Mouse (Mus musculus) limb, embryonic 13.5 days (tissue): ENCODE results near the gene Zkscan17. TPM values are rescaled to one million over a fixed set of nuclear protein-coding genes. Genes with fewer than 3 reads are reported as not detected.

Experiments
- ATAC-seq: fragments of 200-750 bp; cut with Nextera tagmentation; 2 replicates; pipeline ENCODE4 v1.8.0; 2017; ENCODE audit warnings: low read depth, moderate number of reproducible peaks, moderate TSS enrichment; ENCODE audit not compliant: low FRiP score
- H3K27ac ChIP-seq: fragments of 300-500 bp; sonication (generic); 2 replicates; pipeline ENCODE4 v1.5.1; 2015; ENCODE audit warnings: inconsistent platforms, mild to moderate bottlenecking, moderate library complexity
- H3K27me3 ChIP-seq: fragments of 300-500 bp; sonication (generic); 2 replicates; pipeline ENCODE4 v1.6.1; 2015; ENCODE audit warnings: mild to moderate bottlenecking, inconsistent platforms
- H3K36me3 ChIP-seq: fragments of 300-500 bp; sonication (generic); 2 replicates; pipeline ENCODE4 v1.6.1; 2015; ENCODE audit warnings: inconsistent platforms, mild to moderate bottlenecking, moderate library complexity
- H3K4me1 ChIP-seq: fragments of 300-500 bp; sonication (generic); 2 replicates; pipeline ENCODE4 v1.6.1; 2015; ENCODE audit warnings: inconsistent platforms
- H3K4me2 ChIP-seq: fragments of 300-500 bp; sonication (generic); replicated peaks from 2 replicates; pipeline ENCODE4 v1.6.1; 2015; ENCODE audit warnings: inconsistent platforms, mild to moderate bottlenecking, moderate library complexity
- H3K4me3 ChIP-seq: fragments of 300-500 bp; sonication (generic); 2 replicates; pipeline ENCODE4 v1.5.1; 2015; ENCODE audit warnings: moderate library complexity, mild to moderate bottlenecking, inconsistent platforms
- H3K9ac ChIP-seq: fragments of 300-500 bp; sonication (generic); 2 replicates; pipeline ENCODE4 v1.6.1; 2015; ENCODE audit warnings: mild to moderate bottlenecking, inconsistent platforms
- H3K9me3 ChIP-seq: fragments of 300-500 bp; sonication (generic); 2 replicates; pipeline ENCODE4 v1.6.1; 2016; ENCODE audit warnings: inconsistent platforms
- WGBS: fragments of 180-500 bp; shearing (Covaris S2); methylation state at CpG from one replicate; pipeline ENCODE4 v1.1.7; 2015; 5-methylcytosine and 5-hydroxymethylcytosine counted together
- polyA plus RNA-seq: library from polyadenylated mRNA; unstranded; fragments of >200 nt; fragmentation: Nextera tagmentation; extraction: Ambion mirVana; gene quantifications from 2 replicates; pipeline ENCODE4 v1.2.1, GENCODE M21; 2015

Gene Zkscan17
- polyA plus RNA-seq, 1 experiment from 2014 or later = 26.8 TPM

DNA sequence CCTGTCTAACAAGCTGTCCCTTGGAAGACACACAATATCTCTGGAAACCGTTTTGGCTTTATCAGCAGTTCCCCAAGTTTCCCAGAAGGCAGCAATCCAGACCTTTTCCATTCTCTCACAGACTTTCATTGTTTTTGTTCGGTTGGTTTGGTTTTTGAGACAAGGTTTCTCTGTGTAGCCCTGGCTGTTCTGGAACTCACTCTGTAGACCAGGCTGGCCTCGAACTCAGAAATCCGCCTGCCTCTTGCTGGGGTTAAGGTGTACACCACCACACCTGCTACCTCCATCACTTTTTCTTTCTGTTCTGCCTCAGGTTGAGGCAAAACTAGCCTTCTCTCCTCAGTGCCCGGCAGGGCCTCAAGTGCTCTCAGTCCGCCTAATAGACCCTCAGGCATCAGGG, 12.2 kb downstream of the Zkscan17 start:
- H3K36me3 ChIP-seq = peaks cover 17% of the 10 kb centered on the region
- H3K4me1 ChIP-seq = peaks cover 12% of the 10 kb centered on the region; the same call in 1 of the 2 replicates
- no peak overlapping the region for H3K4me2 ChIP-seq
- 66% methylated on average over 6 of the region's 6 CpGs for WGBS
- H3K9me3 ChIP-seq = no peaks in the 10 kb centered on the region
- ATAC-seq = no peak; the same call in 1 of the 2 replicates
- H3K27me3 ChIP-seq = no peaks in the 10 kb centered on the region
- no peak overlapping the region; the same call in 1 of the 2 replicates for H3K27ac ChIP-seq
- no peak overlapping the region for H3K4me3 ChIP-seq
- no peak overlapping the region for H3K9ac ChIP-seq

DNA sequence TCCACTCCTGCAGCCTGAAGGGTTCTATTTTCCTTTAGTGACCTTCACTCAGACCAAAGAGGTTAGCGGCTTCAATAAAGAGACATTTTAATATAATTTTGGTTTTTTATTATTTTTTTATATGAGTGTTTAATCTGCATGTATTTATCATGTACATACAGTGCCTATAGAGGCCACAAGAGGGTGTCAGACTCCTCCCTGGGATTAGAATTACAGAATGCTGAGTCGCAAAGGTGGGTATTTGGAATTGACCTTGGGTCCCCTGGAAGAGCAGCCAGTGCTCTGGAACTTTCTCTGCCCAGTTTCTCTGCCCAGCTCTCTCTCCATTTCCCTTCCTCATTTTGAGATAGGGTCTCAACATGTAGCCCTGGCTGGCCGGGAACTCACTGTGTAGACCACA, 13.0 kb downstream of the Zkscan17 start:
- WGBS = 79% methylated on average over 3 of the region's 3 CpGs
- ATAC-seq = no peak

DNA sequence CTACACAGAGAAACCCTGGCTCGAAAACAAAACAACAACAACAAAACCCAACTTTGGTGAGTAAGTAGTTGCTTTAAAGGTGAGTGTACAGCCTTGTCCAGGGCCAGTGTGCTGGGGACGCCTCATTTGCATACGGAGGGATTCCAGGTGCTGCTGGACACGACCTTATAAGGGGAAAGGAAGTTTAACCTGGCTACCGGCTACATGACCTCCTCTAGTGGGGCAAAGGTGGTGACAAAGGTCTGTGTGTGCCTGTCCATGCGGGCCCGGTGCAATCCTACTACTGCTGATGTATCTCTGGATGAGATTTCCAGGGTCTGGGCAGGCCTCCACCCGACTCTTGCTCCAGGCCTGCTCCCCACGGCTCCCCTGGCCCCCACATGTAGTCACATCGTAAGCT, 13.8 kb downstream of the Zkscan17 start:
- 0 out of 2 replicates have a peak overlapping the region, but pooled peaks have one; percentile 16 for H3K27ac ChIP-seq
- 68% methylated on average over 10 of the region's 10 CpGs for WGBS
- H3K36me3 ChIP-seq = peaks cover 31% of the 10 kb centered on the region
- no peaks in the 10 kb centered on the region for H3K9me3 ChIP-seq
- H3K4me1 ChIP-seq = peaks cover 17% of the 10 kb centered on the region
- no peak overlapping the region for H3K9ac ChIP-seq
- H3K27me3 ChIP-seq = no peaks in the 10 kb centered on the region
- H3K4me2 ChIP-seq = no peak overlapping the region
- no peak for ATAC-seq
- H3K4me3 ChIP-seq = no peak overlapping the region

More for the DNA sequence above, 13.0 kb downstream of the Zkscan17 start:
- peaks cover 24% of the 10 kb centered on the region for H3K36me3 ChIP-seq
- H3K4me2 ChIP-seq = no peak overlapping the region
- no peak overlapping the region for H3K4me3 ChIP-seq
- H3K27ac ChIP-seq = no peak overlapping the region
- H3K9ac ChIP-seq = no peak overlapping the region
- H3K4me1 ChIP-seq = peaks cover 12% of the 10 kb centered on the region; the same call in 1 of the 2 replicates
- H3K9me3 ChIP-seq = no peaks in the 10 kb centered on the region
- H3K27me3 ChIP-seq = no peaks in the 10 kb centered on the region

DNA sequence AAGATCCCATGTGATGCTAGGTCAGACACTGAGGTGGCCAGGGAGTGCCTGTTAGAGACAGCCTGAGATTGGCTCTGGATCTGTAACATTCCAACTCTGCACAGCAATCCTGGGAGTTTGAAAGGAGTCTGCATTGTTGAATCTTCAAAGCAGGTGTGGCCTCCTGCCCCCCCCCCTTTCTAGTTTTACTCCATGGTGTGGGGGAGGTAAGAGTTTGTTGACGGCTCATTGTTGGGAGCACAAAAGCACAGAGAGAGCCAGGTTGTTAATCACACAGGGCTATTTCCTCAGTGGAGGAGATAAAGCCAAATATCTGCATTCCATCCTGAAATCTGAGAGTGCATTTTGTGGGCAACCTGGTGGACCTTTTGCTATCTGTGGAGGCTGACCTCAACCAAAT, 15.0 kb downstream of the Zkscan17 start:
- H3K9ac ChIP-seq = no peak overlapping the region
- no peak for ATAC-seq
- peaks cover 28% of the 10 kb centered on the region for H3K4me1 ChIP-seq
- H3K9me3 ChIP-seq = no peaks in the 10 kb centered on the region
- H3K36me3 ChIP-seq = peaks cover 32% of the 10 kb centered on the region
- H3K27ac ChIP-seq = no peak overlapping the region
- H3K27me3 ChIP-seq = no peaks in the 10 kb centered on the region
- H3K4me3 ChIP-seq = no peak overlapping the region
- 78% methylated on average over 1 of the region's 1 CpGs for WGBS
- no peak overlapping the region for H3K4me2 ChIP-seq

DNA sequence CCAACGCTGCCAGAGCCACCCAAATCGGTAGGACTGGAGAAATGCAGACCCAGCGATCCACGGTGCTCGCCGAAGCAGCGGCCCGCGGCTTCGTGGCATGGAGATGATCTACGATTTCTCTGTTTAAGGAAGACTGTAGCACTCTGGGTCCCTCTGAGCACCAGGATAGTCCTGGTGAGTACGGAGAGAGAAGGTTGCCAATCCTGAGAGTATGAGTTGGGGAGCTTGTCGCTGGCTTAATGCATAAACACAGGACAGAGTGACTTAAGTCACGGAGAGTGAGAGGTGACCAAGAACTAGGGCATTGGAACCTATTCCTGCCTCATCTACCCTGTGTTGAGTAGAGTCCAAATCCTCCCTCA, 19.9 kb downstream of the Zkscan17 start:
- 0% methylated on average over 14 of the region's 14 CpGs for WGBS
- no peaks in the 10 kb centered on the region for H3K9me3 ChIP-seq

DNA sequence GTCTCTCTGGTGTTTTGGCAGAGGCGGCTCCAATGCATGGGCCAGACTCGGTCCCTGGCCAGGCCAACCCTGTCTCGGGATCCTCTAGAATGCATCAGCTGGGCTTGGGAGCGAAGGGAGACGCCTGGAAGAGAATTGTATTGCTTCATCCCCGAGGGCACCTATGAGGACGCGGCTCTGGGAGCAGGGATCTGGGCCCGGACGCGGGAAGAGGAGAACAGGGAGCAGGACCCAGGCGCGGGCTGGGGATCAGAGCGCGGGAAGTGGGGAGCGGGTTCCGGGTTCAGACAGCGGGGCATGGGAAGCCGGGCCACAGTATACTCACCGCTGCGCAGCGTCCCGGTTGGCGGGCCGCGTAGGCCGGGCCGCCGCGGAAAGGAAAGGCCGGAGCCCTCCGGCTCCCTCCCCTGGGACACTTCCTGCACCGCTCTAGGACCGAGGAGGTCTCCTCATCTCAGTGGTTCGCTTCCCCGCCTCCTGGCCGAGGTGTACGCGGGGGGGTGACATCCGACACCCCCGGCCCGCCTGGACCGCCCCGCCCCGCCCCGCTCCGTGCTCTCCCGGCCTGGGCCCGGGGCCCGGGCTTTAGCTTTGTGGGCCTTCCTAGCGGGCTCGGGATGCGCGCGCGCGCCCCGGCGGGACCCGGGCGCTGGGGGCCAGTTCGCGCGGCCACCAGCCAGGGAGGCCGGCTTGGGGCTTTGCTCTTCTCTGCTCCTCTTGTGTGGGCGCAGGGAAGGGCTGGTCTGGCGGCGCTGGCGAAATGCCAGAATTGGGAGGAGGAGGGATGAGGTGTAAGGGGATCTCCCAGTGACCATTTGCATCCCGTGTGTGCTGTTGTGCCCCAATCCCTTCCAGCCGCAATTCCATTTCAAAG, 20.5 kb downstream of the Zkscan17 start:
- WGBS = under 1% methylated on average over 61 of the region's 71 CpGs
- Histone ChIP-seq H3K4me3 (peak overlapping the region; percentile 90), H3K9me3 (no peaks in the 10 kb centered on the region), H3K9ac (peak overlapping the region; percentile 92), H3K4me2 (peak overlapping the region; percentile 91), H3K4me1 (peaks cover 26% of the 10 kb centered on the region), H3K36me3 (peaks cover 59% of the 10 kb centered on the region), H3K27me3 (no peaks in the 10 kb centered on the region), H3K27ac (peak overlapping the region; percentile 96)
- ATAC-seq = peak; percentile 97

More for the DNA sequence above, 19.9 kb downstream of the Zkscan17 start:
- Histone ChIP-seq H3K4me1 (peaks cover 26% of the 10 kb centered on the region), H3K27ac (peak overlapping the region; percentile 96), H3K27me3 (no peaks in the 10 kb centered on the region), H3K4me3 (peak overlapping the region; percentile 90), H3K4me2 (peak overlapping the region; percentile 91), H3K9ac (peak overlapping the region; percentile 92), H3K36me3 (peaks cover 59% of the 10 kb centered on the region)
- peak; percentile 8; the same call in 1 of the 2 replicates for ATAC-seq

DNA sequence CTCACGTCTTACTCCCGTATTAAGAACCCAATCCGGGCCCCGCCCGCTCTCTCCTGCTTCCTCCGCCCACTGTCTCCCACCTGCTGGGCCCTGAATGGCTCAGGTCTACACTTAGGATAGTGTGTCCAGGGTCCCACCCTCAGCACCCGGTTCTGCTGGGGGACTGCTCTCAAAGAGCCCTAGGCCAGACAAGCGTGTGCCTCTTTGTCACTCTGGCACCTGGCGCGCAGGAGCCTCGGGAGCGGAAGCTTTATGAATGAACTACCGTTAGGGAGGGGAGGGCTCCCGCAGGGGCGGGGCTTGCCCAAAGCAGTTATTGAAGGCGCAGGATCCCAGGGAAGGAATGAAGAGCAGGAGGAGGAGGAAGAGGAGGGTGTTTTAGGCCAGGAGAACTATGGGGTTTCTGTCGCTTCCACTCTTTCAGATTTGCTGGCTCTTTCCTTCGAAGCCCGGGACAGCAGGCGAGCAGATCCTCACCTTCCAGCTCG, 21.2 kb downstream of the Zkscan17 start:
- no peaks in the 10 kb centered on the region for H3K27me3 ChIP-seq
- peak overlapping the region; percentile 92 for H3K9ac ChIP-seq
- H3K4me3 ChIP-seq = peak overlapping the region; percentile 90
- peaks cover 26% of the 10 kb centered on the region for H3K4me1 ChIP-seq
- H3K9me3 ChIP-seq = no peaks in the 10 kb centered on the region
- peak overlapping the region; percentile 96 for H3K27ac ChIP-seq
- peak overlapping the region; percentile 91 for H3K4me2 ChIP-seq
- H3K36me3 ChIP-seq = peaks cover 59% of the 10 kb centered on the region
- ATAC-seq = 0 out of 2 replicates have a peak, but pooled peaks have one; percentile 41
- under 1% methylated on average over 21 of the region's 21 CpGs for WGBS

DNA sequence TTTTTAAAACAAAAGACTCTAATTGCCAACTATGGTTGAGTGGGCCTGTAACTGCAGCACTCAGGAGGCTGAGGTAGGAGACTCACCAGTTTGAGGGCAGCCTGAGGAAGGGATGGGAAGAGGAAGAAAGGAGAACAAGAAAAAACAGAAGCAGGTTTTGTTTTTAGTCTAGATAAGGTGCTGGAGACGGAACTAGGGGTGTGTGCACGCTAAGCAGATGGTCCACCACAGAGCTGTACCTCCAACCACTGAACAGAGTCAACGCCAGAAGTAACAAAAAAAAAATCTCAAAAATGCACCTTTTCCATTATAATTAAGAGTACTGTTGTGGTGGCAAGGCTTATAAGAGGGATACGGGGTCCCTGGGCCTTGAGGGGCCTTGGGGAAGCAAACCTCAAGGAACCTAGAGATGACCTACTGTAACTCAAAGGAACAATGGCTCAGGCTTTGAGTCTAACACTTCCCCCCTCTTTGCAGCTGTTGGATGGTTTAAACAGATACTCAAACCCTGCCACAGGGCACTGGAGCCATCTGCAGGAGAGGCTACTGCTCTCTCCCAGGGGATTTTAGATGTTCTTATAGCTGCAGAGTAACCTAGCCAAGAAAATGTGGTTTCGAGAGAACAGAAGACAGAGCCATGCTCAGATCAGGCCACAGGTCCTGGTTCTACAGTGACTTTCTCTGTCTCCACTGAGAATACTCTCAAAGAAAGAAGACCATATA, 24.4 kb downstream of the Zkscan17 start:
- Histone ChIP-seq H3K4me3 (no peak overlapping the region), H3K36me3 (peaks cover 73% of the 10 kb centered on the region), H3K27me3 (no peaks in the 10 kb centered on the region), H3K4me1 (peaks cover 15% of the 10 kb centered on the region), H3K9me3 (no peaks in the 10 kb centered on the region), H3K27ac (no peak overlapping the region), H3K4me2 (no peak overlapping the region), H3K9ac (no peak overlapping the region)
- no peak for ATAC-seq
- 98% methylated on average over 5 of the region's 5 CpGs for WGBS

DNA sequence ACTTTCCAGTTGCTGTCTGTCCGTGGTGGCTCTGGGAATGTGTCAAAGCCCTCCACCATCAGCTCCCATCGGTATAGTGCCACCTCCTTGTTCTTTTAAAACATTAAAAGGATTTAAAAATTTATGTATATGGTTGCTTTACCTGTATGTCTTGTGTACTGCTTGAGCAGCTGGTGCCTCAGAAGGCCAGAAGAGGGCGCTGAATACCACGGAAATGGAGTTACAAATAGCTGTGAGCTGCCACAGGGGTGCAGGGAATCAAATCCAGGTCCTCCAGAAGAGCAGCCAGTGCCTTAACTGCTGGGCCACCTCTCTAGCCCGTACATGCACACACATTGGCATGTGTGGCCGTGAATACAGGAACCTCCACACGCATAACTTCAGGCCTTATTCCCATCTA, 28.8 kb downstream of the Zkscan17 start:
- no peaks in the 10 kb centered on the region for H3K9me3 ChIP-seq
- H3K4me3 ChIP-seq = no peak overlapping the region
- H3K27me3 ChIP-seq = no peaks in the 10 kb centered on the region
- H3K27ac ChIP-seq = no peak overlapping the region
- no peak for ATAC-seq
- 94% methylated on average over 7 of the region's 7 CpGs for WGBS
- peaks cover 100% of the 10 kb centered on the region for H3K36me3 ChIP-seq
- H3K4me1 ChIP-seq = no peaks in the 10 kb centered on the region
- H3K9ac ChIP-seq = no peak overlapping the region
- no peak overlapping the region for H3K4me2 ChIP-seq

DNA sequence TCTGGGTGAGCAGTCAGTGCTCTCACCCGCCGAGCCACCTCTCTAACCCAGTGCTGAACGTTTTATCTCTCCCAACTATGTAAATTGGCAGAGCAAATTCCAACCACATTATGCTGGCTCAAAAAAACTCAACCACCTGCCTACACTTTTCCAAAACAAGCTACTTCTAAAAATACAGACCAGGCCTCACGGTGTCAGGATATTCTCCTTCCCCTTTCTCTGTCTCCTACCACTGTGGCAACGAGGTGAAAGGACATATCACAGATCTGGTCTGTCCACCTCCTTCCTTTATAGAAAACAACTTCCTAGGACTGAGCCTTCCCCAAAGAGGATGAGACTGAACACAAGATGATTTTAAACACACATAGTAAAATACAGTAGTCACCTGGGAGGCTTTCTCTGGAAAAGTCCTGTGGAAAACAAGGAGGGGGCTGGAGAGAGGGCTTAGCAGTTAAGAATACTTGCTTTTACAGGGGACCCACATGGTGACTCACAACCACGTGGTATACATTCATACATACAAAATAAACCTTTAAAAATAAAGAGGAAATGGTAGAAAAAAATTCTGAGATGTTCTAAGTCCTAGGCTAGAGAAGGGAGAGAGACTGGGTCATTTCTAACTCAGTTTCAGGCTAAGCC, 29.8 kb downstream of the Zkscan17 start:
- WGBS = 87% methylated on average over 6 of the region's 6 CpGs

DNA sequence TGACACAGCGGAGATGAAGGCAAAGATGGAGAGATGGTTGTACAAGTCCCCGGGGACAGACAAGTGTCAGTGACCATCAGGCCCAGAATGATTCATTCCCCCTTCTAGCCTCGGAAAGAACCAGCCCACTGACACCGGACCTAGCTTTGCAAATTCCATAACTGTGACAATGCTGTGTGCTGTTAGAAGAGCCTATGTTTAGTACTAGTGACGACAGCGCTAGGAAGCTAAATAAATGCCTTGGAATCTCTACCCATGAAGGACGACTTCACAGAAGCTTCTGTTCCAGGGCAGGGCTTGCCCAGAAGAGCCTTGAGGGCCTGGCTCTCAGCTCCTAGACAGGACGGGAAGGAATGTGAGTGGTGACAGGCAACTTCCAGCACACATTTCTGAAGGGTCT, 40.3 kb downstream of the Zkscan17 start:
- no peaks in the 10 kb centered on the region for H3K9me3 ChIP-seq
- ATAC-seq = no peak
- no peak overlapping the region for H3K4me3 ChIP-seq
- H3K4me1 ChIP-seq = no peaks in the 10 kb centered on the region
- 78% methylated on average over 8 of the region's 8 CpGs for WGBS
- no peaks in the 10 kb centered on the region for H3K27me3 ChIP-seq
- H3K27ac ChIP-seq = no peak overlapping the region
- H3K4me2 ChIP-seq = no peak overlapping the region
- H3K9ac ChIP-seq = no peak overlapping the region
- H3K36me3 ChIP-seq = peaks cover 66% of the 10 kb centered on the region

More for the DNA sequence above, 29.8 kb downstream of the Zkscan17 start:
- Histone ChIP-seq H3K27ac (no peak overlapping the region), H3K9ac (no peak overlapping the region), H3K4me2 (no peak overlapping the region), H3K4me3 (no peak overlapping the region), H3K9me3 (no peaks in the 10 kb centered on the region), H3K4me1 (no peaks in the 10 kb centered on the region), H3K36me3 (peaks cover 100% of the 10 kb centered on the region), H3K27me3 (no peaks in the 10 kb centered on the region)
- ATAC-seq = no peak

DNA sequence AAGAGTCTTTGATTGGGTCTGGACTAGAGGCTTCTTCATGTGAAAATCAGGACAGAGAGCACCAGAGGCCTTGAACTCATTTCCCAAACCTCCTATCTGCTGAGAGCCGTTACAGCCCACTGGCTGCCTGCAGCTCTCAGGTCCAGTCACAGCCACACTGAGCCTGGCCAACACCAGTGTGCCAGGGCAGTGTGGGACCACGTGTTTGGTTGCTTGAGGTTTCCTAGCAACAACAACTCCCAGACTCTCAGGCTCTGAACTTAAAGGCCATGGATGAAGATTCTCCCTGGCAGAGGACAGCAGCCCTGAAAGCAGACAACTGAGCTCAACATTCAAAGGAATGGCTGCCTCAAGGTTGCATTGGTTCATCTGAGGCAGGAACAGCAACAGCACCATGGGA, 40.9 kb downstream of the Zkscan17 start:
- Histone ChIP-seq H3K4me1 (no peaks in the 10 kb centered on the region), H3K4me3 (no peak overlapping the region), H3K9ac (no peak overlapping the region), H3K27ac (no peak overlapping the region), H3K9me3 (no peaks in the 10 kb centered on the region), H3K4me2 (no peak overlapping the region), H3K36me3 (peaks cover 60% of the 10 kb centered on the region), H3K27me3 (no peaks in the 10 kb centered on the region)
- 45% methylated on average over 2 of the region's 2 CpGs for WGBS
- no peak for ATAC-seq
